Mouse (Mus musculus) spleen, embryonic (tissue): Measurements from ENCODE around the gene Rpl15.

Source experiments
- CTCF ChIA-PET: fragments of 350-600 bp; sonication (Branson Sonifier 250); formaldehyde crosslinking; loops from one replicate; lab custom pipeline; 2022; lab: Charles Lee

Gene Rpl15

DNA sequence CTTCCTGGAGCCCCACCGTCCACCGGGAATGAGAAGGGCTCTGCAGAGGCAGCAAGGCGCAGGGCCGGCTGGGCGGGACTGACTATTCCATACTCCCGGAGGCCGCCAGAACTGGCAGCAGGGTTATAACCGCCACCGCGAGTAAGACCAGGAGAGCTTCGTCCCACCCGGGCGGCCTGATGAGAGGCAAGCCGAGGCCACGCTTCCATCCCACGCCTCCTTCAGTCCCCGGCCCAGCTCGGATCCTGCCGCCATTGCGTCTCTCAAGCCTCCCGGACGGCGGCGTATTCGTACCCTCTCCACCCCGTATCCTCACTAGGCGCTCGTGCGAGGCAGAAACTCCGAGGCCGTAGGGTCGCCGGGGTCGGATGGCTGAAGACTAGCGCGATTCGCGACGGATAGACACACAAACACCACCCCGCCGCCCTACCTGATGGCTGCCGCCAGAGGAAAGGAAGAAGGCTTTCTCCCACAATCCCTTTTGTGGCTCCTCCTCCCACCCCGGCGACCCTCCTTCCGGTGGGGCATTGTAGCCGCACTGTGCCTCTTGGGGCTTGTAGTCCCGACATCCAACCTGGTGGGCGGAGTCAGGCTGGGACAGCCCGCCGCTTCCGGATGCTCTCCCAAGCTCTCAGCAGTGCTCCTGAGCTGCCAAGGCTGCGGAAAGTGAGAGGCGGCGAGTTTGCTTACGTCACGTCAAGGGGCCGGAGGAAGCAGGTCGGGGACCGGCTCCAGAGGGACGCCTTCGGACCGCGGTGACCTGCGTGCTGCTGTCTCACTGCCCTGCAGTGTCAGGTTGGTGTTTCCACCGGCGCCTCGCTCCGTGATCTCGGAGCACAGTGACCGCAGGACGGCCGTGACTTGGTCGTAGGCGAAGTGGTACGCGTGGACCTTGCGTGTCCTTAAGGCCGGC lies at the start of gene Rpl15, which contains the start of gene Nkiras1:
Rpl15 (minus strand) TSS at position 863 of the 913 bp plus-strand sequence.
Nkiras1 (plus strand) TSS at position 608 of the 913 bp plus-strand sequence.
- CTCF ChIA-PET = interaction anchor here (1.0 kb wide), 1 partner anchor 36 kb away, joined by 3 read pairs; no protein-coding TSS in a partner anchor

- CTCF ChIA-PET = interaction anchor here (0.6 kb wide), 1 partner anchor 16 kb away, joined by 4 read pairs; no protein-coding TSS in a partner anchor
These were observed 46.5 kb upstream of the Rpl15 start for GRCm38 (mm10) chr14:18317457-18318411.

- CTCF ChIA-PET = no interaction called here
These were observed 33.0 kb upstream of the Rpl15 start for GRCm38 (mm10) chr14:18304165-18304564.

DNA sequence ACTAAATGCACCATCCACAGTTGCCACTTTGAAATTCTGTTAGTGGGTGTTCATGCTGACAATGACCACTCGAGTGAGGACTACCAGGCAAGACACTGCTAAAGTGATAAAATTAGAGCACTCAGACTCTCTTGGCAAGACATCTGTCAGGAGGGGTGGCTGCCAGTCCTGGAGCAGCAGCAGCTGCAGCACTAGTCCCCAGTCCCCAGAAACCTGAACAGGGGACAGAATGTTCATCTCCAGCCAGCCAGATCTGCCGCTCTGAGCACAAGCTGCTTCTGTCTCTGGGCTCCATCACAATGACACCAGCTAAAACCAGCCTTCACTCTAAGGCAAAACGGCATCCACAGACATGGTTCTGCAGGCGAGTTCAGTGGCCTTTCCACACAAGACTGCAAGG lies 32.1 kb upstream of the Rpl15 start:
- CTCF ChIA-PET = no interaction called here

GRCm38 (mm10) chr14:18302750-18303149 lies 31.6 kb upstream of the Rpl15 start:
- CTCF ChIA-PET = no interaction called here

- CTCF ChIA-PET = no interaction called here
These were observed 30.4 kb upstream of the Rpl15 start for GRCm38 (mm10) chr14:18301591-18301990.

GRCm38 (mm10) chr14:18300676-18301075 lies 29.5 kb upstream of the Rpl15 start:
- CTCF ChIA-PET = no interaction called here

DNA sequence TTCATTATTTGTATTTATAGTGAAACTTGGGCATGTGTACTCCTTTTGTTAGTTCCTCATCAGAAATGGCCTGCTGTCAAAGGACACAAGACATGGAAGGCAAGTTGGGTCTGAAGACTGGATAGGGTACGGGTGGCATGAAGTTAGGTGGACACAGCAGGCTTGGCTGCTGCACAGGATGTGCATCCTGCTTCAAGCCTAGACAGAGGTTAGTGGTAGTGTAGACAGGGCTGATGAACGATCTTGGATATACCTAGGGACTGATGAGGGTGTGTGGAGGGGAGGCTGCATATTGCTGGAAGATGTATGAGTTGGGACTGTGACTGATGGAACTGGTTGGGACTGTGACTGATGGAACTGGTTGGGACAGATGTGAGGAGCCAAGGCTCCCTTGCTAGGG lies 27.7 kb upstream of the Rpl15 start:
- CTCF ChIA-PET = no interaction called here

GRCm38 (mm10) chr14:18297441-18297840 lies 26.2 kb upstream of the Rpl15 start:
- CTCF ChIA-PET = no interaction called here

DNA sequence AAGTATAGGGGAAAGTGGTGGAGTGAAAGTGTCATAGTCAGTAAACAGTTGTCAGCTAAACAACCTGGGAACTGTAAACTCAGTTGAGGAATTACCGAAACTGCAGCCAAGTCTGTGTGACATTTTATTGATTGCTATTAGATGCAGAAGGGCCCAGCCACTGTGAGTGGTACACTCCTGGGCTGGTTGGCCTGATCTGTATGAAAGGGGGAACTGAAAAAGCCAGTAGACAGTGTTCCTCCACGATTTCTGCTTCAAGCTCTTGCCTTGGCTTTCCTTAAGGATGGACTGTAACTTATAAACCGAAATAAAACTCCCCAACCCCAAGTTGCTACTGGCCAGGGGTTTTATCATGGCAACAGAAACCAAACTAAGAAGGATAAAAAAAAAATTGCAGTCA lies 21.4 kb upstream of the Rpl15 start:
- CTCF ChIA-PET = no interaction called here

DNA sequence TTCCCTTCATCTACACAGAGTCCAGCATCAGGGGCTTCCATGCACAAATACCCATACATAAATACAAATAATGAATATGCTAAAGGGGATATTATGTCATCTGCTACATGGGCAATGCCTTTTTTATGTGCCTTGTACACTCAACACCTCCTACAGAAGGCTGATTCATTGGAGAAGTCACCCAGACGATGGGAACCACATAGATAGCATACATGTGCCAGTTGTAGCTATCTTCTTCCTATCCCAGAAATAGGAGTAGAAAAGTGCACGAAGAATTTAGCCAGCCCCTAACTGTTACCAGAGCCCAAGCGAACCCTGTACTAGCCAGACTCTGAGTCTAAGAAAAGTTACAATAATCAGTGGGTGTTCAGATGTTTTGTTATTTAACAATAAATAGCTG lies 20.9 kb upstream of the Rpl15 start:
- CTCF ChIA-PET = no interaction called here

GRCm38 (mm10) chr14:18287391-18287790 lies 16.2 kb upstream of the Rpl15 start:
- CTCF ChIA-PET = no interaction called here

DNA sequence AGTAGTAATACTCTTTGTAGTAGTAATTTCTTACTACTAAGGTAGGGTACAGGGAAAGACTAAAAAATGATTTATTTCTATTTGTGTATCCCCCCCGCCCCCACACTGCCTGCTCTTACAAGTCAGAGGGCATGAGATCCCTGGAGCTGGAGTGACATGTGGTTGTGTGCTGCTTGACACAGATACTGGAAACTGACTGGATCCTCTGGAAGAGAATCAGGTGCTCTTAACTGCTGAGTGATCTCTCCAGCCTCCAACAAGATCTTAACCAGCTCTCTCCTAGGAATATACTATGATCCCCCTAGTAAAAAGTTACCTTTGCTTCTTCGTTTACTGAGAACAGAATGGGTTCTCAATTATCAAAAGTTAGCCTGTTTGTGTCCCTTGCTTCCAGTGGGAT lies 15.2 kb upstream of the Rpl15 start:
- CTCF ChIA-PET = no interaction called here

- CTCF ChIA-PET = no interaction called here
These were observed 14.3 kb upstream of the Rpl15 start for GRCm38 (mm10) chr14:18285476-18285875.

- CTCF ChIA-PET = no interaction called here
These were observed 13.4 kb upstream of the Rpl15 start for GRCm38 (mm10) chr14:18284581-18284980.

GRCm38 (mm10) chr14:18280375-18280774 lies 9.2 kb upstream of the Rpl15 start:
- CTCF ChIA-PET = no interaction called here

GRCm38 (mm10) chr14:18274526-18274925 lies 3.3 kb upstream of the Rpl15 start:
- CTCF ChIA-PET = no interaction called here

DNA sequence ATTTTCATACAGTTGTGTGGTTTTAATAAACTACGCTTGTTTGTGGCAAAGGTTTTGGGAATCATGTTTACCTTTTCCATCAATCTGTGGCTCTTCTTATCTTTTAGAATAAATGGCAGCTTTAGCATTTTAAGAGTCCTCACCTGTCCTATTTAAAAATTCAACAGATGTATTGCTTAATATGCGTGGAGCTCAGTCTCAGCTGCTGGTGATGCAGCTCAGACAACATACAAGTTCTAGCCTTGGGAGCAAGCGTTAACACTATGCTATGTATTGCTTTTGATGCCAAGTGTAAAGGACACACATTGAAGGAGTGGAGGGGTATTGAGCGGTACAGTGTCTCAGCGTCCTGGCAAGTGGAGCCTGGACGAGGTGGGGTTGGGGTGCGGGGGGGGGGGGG lies 475 bp upstream of the Rpl15 start:
- CTCF ChIA-PET = interaction anchor here (0.6 to 0.7 kb wide), 2 partner anchors 39 to 40 kb away, joined by 3 to 4 read pairs; no protein-coding TSS in a partner anchor

DNA sequence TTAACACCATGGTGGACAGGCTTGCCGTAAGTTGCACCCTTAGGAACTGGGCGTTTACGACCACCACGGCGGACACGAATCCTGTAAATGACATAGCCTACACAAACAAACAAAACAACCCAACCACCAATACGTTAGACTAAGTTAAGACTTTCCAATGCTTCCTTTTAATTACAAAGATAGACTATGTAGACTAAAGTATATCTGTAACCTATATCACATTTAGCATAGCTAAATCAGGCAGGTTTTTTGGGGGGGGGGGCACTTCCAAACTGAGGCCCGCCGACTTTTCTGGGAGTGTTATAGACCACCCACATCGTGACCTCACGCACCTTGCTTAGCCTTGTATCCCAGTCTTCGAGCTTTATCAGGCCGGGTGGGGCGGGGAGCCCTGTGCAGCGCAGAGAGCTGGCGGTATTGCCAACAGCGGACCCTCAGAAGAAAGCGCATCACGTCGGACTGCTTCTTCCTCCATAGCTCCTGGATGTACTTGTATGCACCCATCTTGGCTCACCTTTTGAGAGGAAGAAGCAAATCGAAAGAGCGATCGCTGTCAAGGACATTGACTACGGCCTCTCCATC lies 1.2 kb downstream of the Rpl15 start:
- CTCF ChIA-PET = interaction anchor here (1.0 kb wide), 1 partner anchor 36 kb away, joined by 3 read pairs; no protein-coding TSS in a partner anchor

DNA sequence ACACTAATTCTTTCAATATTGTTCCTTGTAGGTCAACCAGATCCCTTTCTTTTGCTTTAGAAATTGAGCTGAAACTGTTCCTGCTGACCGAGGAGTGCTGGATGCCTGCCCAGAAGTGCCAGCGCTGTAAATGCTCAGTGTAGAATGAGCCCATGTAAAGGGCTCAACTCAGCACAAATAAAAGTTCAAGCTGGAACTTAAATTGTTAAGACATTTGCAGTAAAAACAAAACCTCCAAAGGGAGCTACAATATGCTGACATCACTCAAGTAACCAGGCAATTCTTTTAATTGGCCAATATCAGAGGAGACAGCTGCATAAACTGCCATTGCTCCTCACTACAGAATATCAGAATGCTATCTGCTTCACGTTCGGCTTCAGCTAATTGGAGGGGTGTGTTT lies 7.8 kb downstream of the Rpl15 start:
- CTCF ChIA-PET = no interaction called here

- CTCF ChIA-PET = no interaction called here
These were observed 10.0 kb downstream of the Rpl15 start for GRCm38 (mm10) chr14:18261203-18261602.
